ENCODE assay signal across 8 mouse cellular contexts in genomic region chr10:52331007-52331406, GRCm38 (mm10). TPM values are rescaled to one million over a fixed set of nuclear protein-coding genes. Genes with fewer than 3 reads are reported as not detected.
DNase-seq lines count a peak whose midpoint lies in the region; ATAC-seq and TF ChIP-seq lines count a peak whose summit lies in the region.

No protein-coding gene starts in this region.

- H3K9me3 ChIP-seq in forebrain, embryonic 16.5 days (ENCODE audit: control insufficient read depth, low read length) = no peaks in the 10 kb centered on the region
- no peaks in the 10 kb centered on the region for H3K9me3 ChIP-seq in forebrain, embryonic 15.5 days
- H3K9me3 ChIP-seq in midbrain, embryonic 15.5 days = no peaks in the 10 kb centered on the region
- H3K9me3 ChIP-seq in midbrain, embryonic 13.5 days = no peaks in the 10 kb centered on the region
- H3K9me3 ChIP-seq in kidney, postnatal 0 days (replicated peaks; ENCODE audit: low read length) = no peaks in the 10 kb centered on the region

- H3K4me3 ChIP-seq in forebrain, embryonic 16.5 days (replicated peaks; ENCODE audit: low read length) = no peak overlapping the region
- no peak overlapping the region for H3K4me3 ChIP-seq in forebrain, embryonic 15.5 days
- H3K4me3 ChIP-seq in midbrain, embryonic 15.5 days = no peak overlapping the region
- no peak overlapping the region for H3K4me3 ChIP-seq in midbrain, embryonic 13.5 days (replicated peaks)
- H3K4me3 ChIP-seq in kidney, postnatal 0 days (replicated peaks; ENCODE audit: low read depth, low read length) = no peak overlapping the region

- no peak overlapping the region for H3K9ac ChIP-seq in forebrain, embryonic 16.5 days (replicated peaks; ENCODE audit: low read depth, low read length)
- no peak overlapping the region for H3K9ac ChIP-seq in forebrain, embryonic 15.5 days (replicated peaks)
- no peak overlapping the region for H3K9ac ChIP-seq in midbrain, embryonic 15.5 days
- no peak overlapping the region for H3K9ac ChIP-seq in midbrain, embryonic 13.5 days (replicated peaks)
- H3K9ac ChIP-seq in kidney, postnatal 0 days (ENCODE audit: low read depth, low read length) = no peak overlapping the region

- no peaks in the 10 kb centered on the region for H3K4me1 ChIP-seq in forebrain, embryonic 16.5 days (replicated peaks; ENCODE audit: control insufficient read depth, insufficient read depth, low read length)
- H3K4me1 ChIP-seq in forebrain, embryonic 15.5 days = no peaks in the 10 kb centered on the region
- no peaks in the 10 kb centered on the region for H3K4me1 ChIP-seq in midbrain, embryonic 15.5 days
- H3K4me1 ChIP-seq in midbrain, embryonic 13.5 days (replicated peaks) = no peaks in the 10 kb centered on the region
- no peaks in the 10 kb centered on the region for H3K4me1 ChIP-seq in kidney, postnatal 0 days (replicated peaks; ENCODE audit: insufficient read depth, low read length)

- H3K4me2 ChIP-seq in forebrain, embryonic 16.5 days (ENCODE audit: low read length) = no peak overlapping the region
- no peak overlapping the region for H3K4me2 ChIP-seq in forebrain, embryonic 15.5 days (replicated peaks)
- H3K4me2 ChIP-seq in midbrain, embryonic 15.5 days = no peak overlapping the region
- no peak overlapping the region for H3K4me2 ChIP-seq in midbrain, embryonic 13.5 days (replicated peaks)
- H3K4me2 ChIP-seq in kidney, postnatal 0 days (ENCODE audit: low read length) = no peak overlapping the region

- ATAC-seq in forebrain, embryonic 16.5 days = peak; percentile 35; the same call in 1 of the 2 replicates
- ATAC-seq in forebrain, embryonic 15.5 days (replicated peaks) = no peak
- peak; percentile 55; the same call in 1 of the 2 replicates for ATAC-seq in midbrain, embryonic 15.5 days (replicated peaks)
- ATAC-seq in midbrain, embryonic 13.5 days = no peak
- no peak for ATAC-seq in kidney, postnatal 0 days (replicated peaks; ENCODE audit: low FRiP score, low read depth)
- peak; percentile 58 for ATAC-seq in megakaryocyte progenitor cell, adult 5-6 weeks (replicated peaks; ENCODE audit: poor library complexity)
- no peak for ATAC-seq in monocyte, adult 5-6 weeks (replicated peaks; ENCODE audit: insufficient number of reproducible peaks, low FRiP score, low TSS enrichment, poor library complexity, severe bottlenecking)

- no peaks in the 10 kb centered on the region for H3K27me3 ChIP-seq in forebrain, embryonic 16.5 days (replicated peaks; ENCODE audit: control insufficient read depth, insufficient read depth, low read length)
- H3K27me3 ChIP-seq in forebrain, embryonic 15.5 days = no peaks in the 10 kb centered on the region
- no peaks in the 10 kb centered on the region for H3K27me3 ChIP-seq in midbrain, embryonic 15.5 days (replicated peaks)
- no peaks in the 10 kb centered on the region for H3K27me3 ChIP-seq in midbrain, embryonic 13.5 days
- H3K27me3 ChIP-seq in kidney, postnatal 0 days (ENCODE audit: insufficient read depth, low read length) = no peaks in the 10 kb centered on the region

- 0% methylated on average over 1 of the region's 1 CpGs for WGBS in forebrain, embryonic 16.5 days
- WGBS in forebrain, embryonic 15.5 days = 0% methylated on average over 1 of the region's 1 CpGs
- 0% methylated on average over 1 of the region's 1 CpGs for WGBS in midbrain, embryonic 15.5 days
- 4% methylated on average over 1 of the region's 1 CpGs for whole genome bisulfite sequencing in midbrain, embryonic 13.5 days
- WGBS in kidney, postnatal 0 days = 4% methylated on average over 1 of the region's 1 CpGs

- TF ChIP-seq CTCF in kidney, postnatal 0 days (IDR thresholded peaks at IDR 0.05; ENCODE audit: low read depth) = peak; percentile 81

- DNase-seq in c-Kit-positive CD71-negative TER-119-negative erythroid progenitor cells, embryonic 14.5 days (ENCODE audit: low read depth) = peak; percentile 30
- peak; percentile 80 for DNase-seq in kidney, postnatal 0 days (ENCODE audit: low spot score)

- H3K27ac ChIP-seq in forebrain, embryonic 16.5 days (ENCODE audit: low read length) = no peak overlapping the region
- no peak overlapping the region for H3K27ac ChIP-seq in forebrain, embryonic 15.5 days (replicated peaks)
- H3K27ac ChIP-seq in midbrain, embryonic 15.5 days = no peak overlapping the region
- no peak overlapping the region for H3K27ac ChIP-seq in midbrain, embryonic 13.5 days
- no peak overlapping the region for H3K27ac ChIP-seq in kidney, postnatal 0 days

- peaks cover 2% of the 10 kb centered on the region for H3K36me3 ChIP-seq in forebrain, embryonic 16.5 days (ENCODE audit: control insufficient read depth, insufficient read depth)
- H3K36me3 ChIP-seq in forebrain, embryonic 15.5 days = peaks cover 5% of the 10 kb centered on the region; the same call in 1 of the 2 replicates
- peaks cover 5% of the 10 kb centered on the region; the same call in 1 of the 2 replicates for H3K36me3 ChIP-seq in midbrain, embryonic 15.5 days (replicated peaks)
- peaks cover 16% of the 10 kb centered on the region for H3K36me3 ChIP-seq in midbrain, embryonic 13.5 days
- H3K36me3 ChIP-seq in kidney, postnatal 0 days (ENCODE audit: insufficient read depth, low read length) = 0 out of 2 replicates have a peak, but pooled peaks cover 5% of the 10 kb centered on the region

RNA-seq across cellular contexts. Expression of gene Gm26741, which starts 27.6 kb away (rescaled TPM):
- not detected in 2 replicates for polyA plus RNA-seq in forebrain, embryonic 16.5 days (2015; fragmentation: Nextera tagmentation; extraction: Ambion mirVana)
- not detected in 2 replicates for polyA plus RNA-seq in forebrain, embryonic 15.5 days (2015; fragmentation: Nextera tagmentation; extraction: Ambion mirVana)
- not detected in 2 replicates for polyA plus RNA-seq in midbrain, embryonic 15.5 days (2015; fragmentation: Nextera tagmentation; extraction: Ambion mirVana)
- not detected in 2 replicates for polyA plus RNA-seq in midbrain, embryonic 13.5 days (2015; fragmentation: Nextera tagmentation; extraction: Ambion mirVana)
- not detected in 2 replicates for polyA plus RNA-seq in kidney, postnatal 0 days (2015; fragmentation: Nextera tagmentation; extraction: Ambion mirVana)
- not detected in 2 replicates for total RNA-seq in megakaryocyte progenitor cell, adult 5-6 weeks (2015)
- total RNA-seq in megakaryocyte progenitor cell, adult 5-6 weeks (2017) = not detected in 2 replicates
- total RNA-seq in monocyte, adult 5-6 weeks (2017) = not detected in 3 replicates

RNA-seq across cellular contexts. Expression of gene Gopc, which starts 50.9 kb away (rescaled TPM):
- 25.4 and 26.8 TPM in 2 replicates for polyA plus RNA-seq in forebrain, embryonic 16.5 days (2015; fragmentation: Nextera tagmentation; extraction: Ambion mirVana)
- polyA plus RNA-seq in forebrain, embryonic 15.5 days (2015; fragmentation: Nextera tagmentation; extraction: Ambion mirVana) = 23.3 and 23.7 TPM in 2 replicates
- polyA plus RNA-seq in midbrain, embryonic 15.5 days (2015; fragmentation: Nextera tagmentation; extraction: Ambion mirVana) = 26.1 and 26.5 TPM in 2 replicates
- polyA plus RNA-seq in midbrain, embryonic 13.5 days (2015; fragmentation: Nextera tagmentation; extraction: Ambion mirVana) = 22.3 and 22.9 TPM in 2 replicates
- 18.5 and 18.8 TPM in 2 replicates for polyA plus RNA-seq in kidney, postnatal 0 days (2015; fragmentation: Nextera tagmentation; extraction: Ambion mirVana)
- 14.5 and 17.4 TPM in 2 replicates for total RNA-seq in megakaryocyte progenitor cell, adult 5-6 weeks (2015)
- total RNA-seq in megakaryocyte progenitor cell, adult 5-6 weeks (2017) = 16.3 and 17.2 TPM in 2 replicates
- total RNA-seq in monocyte, adult 5-6 weeks (2017) = 28.0 to 31.4 TPM (median 29.3 TPM) in 3 replicates

RNA-seq across cellular contexts. Expression of gene Nepn, which starts 57.8 kb away (rescaled TPM):
- polyA plus RNA-seq in forebrain, embryonic 16.5 days (2015; fragmentation: Nextera tagmentation; extraction: Ambion mirVana) = not detected in 2 replicates
- not detected in 2 replicates for polyA plus RNA-seq in forebrain, embryonic 15.5 days (2015; fragmentation: Nextera tagmentation; extraction: Ambion mirVana)
- not detected in 2 replicates for polyA plus RNA-seq in midbrain, embryonic 15.5 days (2015; fragmentation: Nextera tagmentation; extraction: Ambion mirVana)
- polyA plus RNA-seq in midbrain, embryonic 13.5 days (2015; fragmentation: Nextera tagmentation; extraction: Ambion mirVana) = not detected in 2 replicates
- 2.1 and 2.4 TPM in 2 replicates for polyA plus RNA-seq in kidney, postnatal 0 days (2015; fragmentation: Nextera tagmentation; extraction: Ambion mirVana)
- not detected in 2 replicates for total RNA-seq in megakaryocyte progenitor cell, adult 5-6 weeks (2015)
- not detected in 2 replicates for total RNA-seq in megakaryocyte progenitor cell, adult 5-6 weeks (2017)
- not detected in 3 replicates for total RNA-seq in monocyte, adult 5-6 weeks (2017)

Comparison
In these comparisons a context has a peak if more than half of its experiments do, and no peak if none do; other contexts are left out.
1. ATAC-seq: peak in forebrain, embryonic 16.5 days (single experiment), midbrain, embryonic 15.5 days (single experiment) and megakaryocyte progenitor cell, adult 5-6 weeks (single experiment); none in forebrain, embryonic 15.5 days (single experiment), midbrain, embryonic 13.5 days (single experiment), kidney, postnatal 0 days (single experiment) and monocyte, adult 5-6 weeks (single experiment).